Mouse (Mus musculus): Measurements from ENCODE around the gene H2-M10.3. TPM values are rescaled to one million over a fixed set of nuclear protein-coding genes. Genes with fewer than 3 reads are reported as not detected.
"Not testable (repeated sequence)": the region's sequence is repeated elsewhere in the genome, so short reads cannot be mapped to it uniquely, and the experiment has no call there.

H2-M10.3 gene
- polyA plus RNA-seq (2012) = not detected in 2 replicates

DNA sequence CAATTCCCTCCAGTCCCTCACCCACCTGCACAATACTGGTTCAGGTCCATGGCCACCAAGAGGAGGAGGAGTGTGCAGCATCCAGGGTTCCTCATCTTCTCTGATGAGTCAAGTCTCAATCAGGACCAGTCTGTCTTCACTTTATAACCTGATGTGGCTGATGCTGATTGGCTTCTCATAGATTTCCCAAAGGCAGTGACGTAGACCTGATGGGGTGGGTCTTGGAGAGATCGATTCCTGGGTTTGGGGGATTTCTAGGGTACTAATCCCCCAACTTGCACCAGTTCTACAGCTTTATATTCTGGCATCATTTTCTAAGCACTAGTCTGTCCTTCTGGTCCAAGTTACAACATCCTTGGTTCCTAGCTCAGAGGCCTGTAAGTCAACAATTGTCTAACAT is at the start of gene H2-M10.3:
Gene H2-M10.3 (minus strand): TSS at position 101 of the 400 bp plus-strand sequence.
- not testable (repeated sequence) for H3K9me3 ChIP-seq (ENCODE audit: control insufficient read depth, low read length); H3K4me1 ChIP-seq (ENCODE audit: control insufficient read depth); H3K4me3 ChIP-seq (replicated peaks); H3K27me3 ChIP-seq (ENCODE audit: control insufficient read depth); H3K36me3 ChIP-seq (ENCODE audit: control insufficient read depth)

- no peak for TF ChIP-seq TAL1 (IDR thresholded peaks at IDR 0.05; ENCODE audit: low read length)
- no peaks in the 10 kb centered on the region for H3K4me1 ChIP-seq (ENCODE audit: control insufficient read depth)
- peaks cover 2% of the 10 kb centered on the region for H3K9me3 ChIP-seq (ENCODE audit: control insufficient read depth, low read length)
- H3K36me3 ChIP-seq (ENCODE audit: control insufficient read depth) = no peaks in the 10 kb centered on the region
- no peaks in the 10 kb centered on the region for H3K27me3 ChIP-seq (ENCODE audit: control insufficient read depth)
- no peak overlapping the region for H3K4me3 ChIP-seq (replicated peaks)
These were observed 49.2 kb upstream of the H2-M10.3 start for GRCm38 (mm10) chr17:36417416-36417815.

DNA sequence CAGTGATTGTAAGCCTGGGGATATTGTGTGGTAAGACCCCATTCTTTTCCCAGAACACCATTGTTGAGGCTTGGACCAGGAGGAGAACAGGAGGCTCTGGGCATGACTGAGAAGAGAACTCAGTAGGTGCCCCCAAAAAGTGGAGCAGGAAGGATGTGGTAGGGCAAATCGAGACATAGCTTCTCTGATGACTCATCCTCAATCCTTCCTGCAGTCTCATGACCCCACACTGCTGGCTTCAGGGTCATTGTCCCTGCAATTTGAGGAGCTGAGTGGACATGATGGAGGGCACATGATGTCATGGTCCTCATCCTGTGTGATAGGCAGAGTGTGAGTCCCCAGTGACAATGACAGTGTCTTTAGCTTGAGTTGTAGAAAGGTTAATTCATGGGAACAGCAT is 47.2 kb upstream of the H2-M10.3 start:
- Histone ChIP-seq H3K36me3 (ENCODE audit: control insufficient read depth) (no peaks in the 10 kb centered on the region), H3K9me3 (ENCODE audit: control insufficient read depth, low read length) (no peaks in the 10 kb centered on the region), H3K27me3 (ENCODE audit: control insufficient read depth) (no peaks in the 10 kb centered on the region), H3K4me1 (ENCODE audit: control insufficient read depth) (no peaks in the 10 kb centered on the region), H3K4me3 (replicated peaks) (no peak overlapping the region)
- TF ChIP-seq TAL1 (IDR thresholded peaks at IDR 0.05; ENCODE audit: low read length) = no peak
- TF ChIP-seq GATA1 (IDR thresholded peaks at IDR 0.05; ENCODE audit: low read length) = no peak

GRCm38 (mm10) chr17:36414361-36414760 is 46.1 kb upstream of the H2-M10.3 start:
- H3K9me3 ChIP-seq (ENCODE audit: control insufficient read depth, low read length) = no peaks in the 10 kb centered on the region
- no peaks in the 10 kb centered on the region for H3K4me1 ChIP-seq (ENCODE audit: control insufficient read depth)
- H3K27me3 ChIP-seq (ENCODE audit: control insufficient read depth) = no peaks in the 10 kb centered on the region
- H3K36me3 ChIP-seq (ENCODE audit: control insufficient read depth) = no peaks in the 10 kb centered on the region
- TF ChIP-seq TAL1 (IDR thresholded peaks at IDR 0.05; ENCODE audit: low read length) = no peak
- H3K4me3 ChIP-seq (replicated peaks) = no peak overlapping the region

DNA sequence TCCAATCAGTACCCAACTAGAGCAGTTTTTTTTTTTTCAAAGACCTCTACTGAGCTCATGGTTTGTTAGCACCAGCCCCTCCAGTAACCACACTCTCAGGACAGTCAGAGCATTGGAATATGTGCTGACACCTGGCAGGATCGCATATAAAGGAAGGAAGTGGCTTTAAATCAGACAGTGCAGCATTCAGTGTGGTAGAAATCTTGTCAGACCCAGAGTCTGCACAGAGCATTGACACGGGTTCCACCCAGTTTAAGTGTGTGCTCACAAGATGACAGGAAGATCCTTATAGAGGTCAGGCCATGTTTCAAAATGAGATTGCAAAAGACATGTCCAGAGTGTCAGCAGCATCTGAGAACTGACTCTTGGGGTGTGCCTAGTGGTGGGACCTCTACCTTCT is 21.7 kb upstream of the H2-M10.3 start:
- no peaks in the 10 kb centered on the region for H3K9me3 ChIP-seq (ENCODE audit: control insufficient read depth, low read length)
- no peaks in the 10 kb centered on the region for H3K4me1 ChIP-seq (ENCODE audit: control insufficient read depth)
- no peaks in the 10 kb centered on the region for H3K27me3 ChIP-seq (ENCODE audit: control insufficient read depth)
- TF ChIP-seq TAL1 (IDR thresholded peaks at IDR 0.05; ENCODE audit: low read length) (no peak), GATA1 (IDR thresholded peaks at IDR 0.05; ENCODE audit: low read length) (no peak)
- H3K36me3 ChIP-seq (ENCODE audit: control insufficient read depth) = no peaks in the 10 kb centered on the region
- no peak overlapping the region for H3K4me3 ChIP-seq (replicated peaks)

- not testable (repeated sequence) for H3K4me3 ChIP-seq (replicated peaks); H3K4me1 ChIP-seq (ENCODE audit: control insufficient read depth); H3K9me3 ChIP-seq (ENCODE audit: control insufficient read depth, low read length); H3K27me3 ChIP-seq (ENCODE audit: control insufficient read depth); H3K36me3 ChIP-seq (ENCODE audit: control insufficient read depth)
These were observed 5.8 kb downstream of the H2-M10.3 start for GRCm38 (mm10) chr17:36362404-36362803.

DNA sequence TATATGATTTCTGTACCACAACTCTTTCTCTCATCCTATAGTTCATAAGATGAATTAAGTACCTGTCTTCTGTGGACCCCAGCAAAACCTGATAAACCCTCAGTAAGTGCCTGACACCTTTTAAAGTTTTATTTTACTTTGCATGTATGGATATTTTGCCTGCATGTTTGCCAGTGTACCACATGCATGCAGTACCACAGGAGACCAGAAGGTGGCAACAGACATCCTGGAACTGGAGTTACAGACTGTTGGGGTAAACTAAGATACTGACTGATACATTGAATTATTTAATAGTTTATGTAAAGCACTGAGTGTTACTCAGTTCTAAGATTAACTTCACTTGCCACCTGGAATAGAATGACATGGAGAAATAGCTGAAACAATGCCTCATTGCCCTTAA is 10.7 kb downstream of the H2-M10.3 start:
- H3K27me3 ChIP-seq (ENCODE audit: control insufficient read depth); H3K36me3 ChIP-seq (ENCODE audit: control insufficient read depth); H3K4me1 ChIP-seq (ENCODE audit: control insufficient read depth); H3K4me3 ChIP-seq (replicated peaks); H3K9me3 ChIP-seq (ENCODE audit: control insufficient read depth, low read length): not testable (repeated sequence)

- Histone ChIP-seq H3K27me3 (ENCODE audit: control insufficient read depth) (no peaks in the 10 kb centered on the region), H3K4me3 (replicated peaks) (no peak overlapping the region), H3K9me3 (ENCODE audit: control insufficient read depth, low read length) (no peaks in the 10 kb centered on the region), H3K4me1 (ENCODE audit: control insufficient read depth) (no peaks in the 10 kb centered on the region), H3K36me3 (ENCODE audit: control insufficient read depth) (no peaks in the 10 kb centered on the region)
- TF ChIP-seq GATA1 (IDR thresholded peaks at IDR 0.05; ENCODE audit: low read length) = no peak
These were observed 12.5 kb downstream of the H2-M10.3 start for GRCm38 (mm10) chr17:36355763-36356162.

DNA sequence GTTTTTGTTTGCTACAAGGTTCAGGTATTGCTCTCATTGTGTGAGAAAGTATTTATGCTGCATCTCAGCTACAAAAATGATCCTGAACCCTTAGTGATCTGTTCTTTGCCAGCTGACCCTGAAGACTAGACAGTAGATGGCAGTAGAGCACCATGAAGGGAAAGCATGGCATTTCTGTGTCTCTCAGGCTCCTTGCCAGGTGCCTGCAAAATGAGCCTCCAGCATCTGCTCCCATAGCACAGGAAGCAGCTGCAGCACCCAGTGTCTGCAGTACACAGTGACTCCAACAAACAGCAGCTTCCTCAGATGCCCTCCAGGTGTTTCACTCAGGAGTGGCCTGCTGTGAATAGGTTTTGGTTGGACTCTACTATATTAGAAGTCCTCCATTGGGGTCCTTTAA is 12.9 kb downstream of the H2-M10.3 start:
- H3K4me1 ChIP-seq (ENCODE audit: control insufficient read depth); H3K4me3 ChIP-seq (replicated peaks); H3K27me3 ChIP-seq (ENCODE audit: control insufficient read depth); H3K9me3 ChIP-seq (ENCODE audit: control insufficient read depth, low read length); H3K36me3 ChIP-seq (ENCODE audit: control insufficient read depth): not testable (repeated sequence)

- H3K9me3 ChIP-seq (ENCODE audit: control insufficient read depth, low read length) = no peaks in the 10 kb centered on the region
- TF ChIP-seq GATA1 (IDR thresholded peaks at IDR 0.05; ENCODE audit: low read length) = no peak
- no peak for TF ChIP-seq TAL1 (IDR thresholded peaks at IDR 0.05; ENCODE audit: low read length)
- no peaks in the 10 kb centered on the region for H3K4me1 ChIP-seq (ENCODE audit: control insufficient read depth)
- no peaks in the 10 kb centered on the region for H3K27me3 ChIP-seq (ENCODE audit: control insufficient read depth)
- H3K4me3 ChIP-seq (replicated peaks) = no peak within 1 kb of the TSS
- H3K36me3 ChIP-seq (ENCODE audit: control insufficient read depth) = no peaks in the 10 kb centered on the region
These were observed 42.2 kb downstream of the H2-M10.3 start, which contains the start of gene H2-M10.1 for GRCm38 (mm10) chr17:36326055-36326454. H2-M10.1 (minus strand) TSS chr17:36326155.

Measured in erythroblast, embryonic 14.5 days (primary cell).